Mouse (Mus musculus): Measurements from ENCODE around the gene Arl5b. TPM values are rescaled to one million over a fixed set of nuclear protein-coding genes. Genes with fewer than 3 reads are reported as not detected.

The Arl5b gene
- total RNA-seq, 1 experiment: 32.0 TPM

DNA sequence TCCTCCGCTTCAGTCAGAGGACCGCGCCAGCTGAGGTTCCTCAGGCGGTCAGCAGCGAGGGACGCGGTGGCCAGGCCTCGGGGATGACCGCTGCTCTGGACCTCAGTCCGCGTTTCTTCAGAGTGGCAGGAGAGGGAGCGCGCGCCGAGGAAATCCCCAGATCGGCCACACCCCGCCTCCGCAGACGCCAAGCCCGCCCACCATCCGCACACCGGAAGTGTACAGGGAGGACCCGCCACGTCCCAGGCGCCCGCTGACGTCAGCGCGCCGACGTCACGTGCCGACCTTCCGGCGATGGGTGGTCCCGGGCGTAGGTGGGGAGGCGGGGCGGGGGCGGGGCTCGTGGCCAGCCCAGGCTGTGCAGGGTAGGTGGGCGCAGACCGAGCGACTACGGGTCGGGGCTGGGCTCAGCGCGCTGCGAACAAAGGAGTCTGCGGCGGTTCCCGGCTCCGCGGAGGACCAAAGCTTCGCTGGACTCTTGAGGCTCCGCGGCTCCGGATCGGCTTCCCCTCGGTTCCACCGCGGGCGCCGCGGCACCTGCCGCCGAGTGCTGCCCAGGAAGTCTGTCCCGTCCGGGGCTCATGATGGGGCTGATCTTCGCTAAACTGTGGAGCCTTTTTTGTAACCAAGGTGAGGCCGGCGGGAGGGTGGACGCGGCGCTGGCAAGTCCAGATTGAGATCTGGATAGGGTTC is 5.9 kb downstream of the Arl5b start, which contains the start of gene Nsun6:
Gene Nsun6 (minus strand): TSS at position 125 of the 693 bp plus-strand sequence.
- in situ Hi-C loops (cut with MboI; ENCODE audit: low sequenced_read_pairs in 2 of 2, unreplicated experiment in 2 of 2): no loop called here
- DNase-seq (ENCODE audit: low read depth, low spot score): peak; percentile 86
- Histone ChIP-seq H3K9me3 (ENCODE audit: control insufficient read depth, insufficient read depth, low read depth, low read length) (no peaks in the 10 kb centered on the region), H3K4me3 (ENCODE audit: insufficient read depth in 1 of 2, low read depth in 1 of 2, low read length in 2 of 2, poor library complexity in 1 of 2, severe bottlenecking in 1 of 2) (peak within 1 kb of the TSS; percentile 97 to 98), H3K36me3 (ENCODE audit: control insufficient read depth, insufficient read depth, low read length, poor library complexity, severe bottlenecking) (no peaks in the 10 kb centered on the region), H3K27ac (ENCODE audit: insufficient read depth, low read depth, low read length, poor library complexity, severe bottlenecking) (peak within 1 kb of the TSS; percentile 85; the same call in 1 of the 2 replicates), H3K4me1 (ENCODE audit: control insufficient read depth in 2 of 2, insufficient read depth in 2 of 2, low read length in 2 of 2, poor library complexity in 1 of 2) (peaks cover 2 to 3% of the 10 kb centered on the region in 2 experiments; a peak in 2 of 4 replicates), H3K9ac (ENCODE audit: insufficient read depth, low read depth, low read length, poor library complexity, severe bottlenecking) (peak within 1 kb of the TSS; percentile 99)
- TF ChIP-seq MAFK (IDR thresholded peaks at IDR 0.05; ENCODE audit: insufficient read depth, low read depth, low read length) (no peak), ZC3H11A (IDR thresholded peaks at IDR 0.05; ENCODE audit: borderline replicate concordance, low read depth, low read length) (no peak), HCFC1 (IDR thresholded peaks at IDR 0.05; ENCODE audit: borderline replicate concordance, insufficient read depth, low read length) (peak; percentile 21; the same call in 1 of the 2 replicates)

DNA sequence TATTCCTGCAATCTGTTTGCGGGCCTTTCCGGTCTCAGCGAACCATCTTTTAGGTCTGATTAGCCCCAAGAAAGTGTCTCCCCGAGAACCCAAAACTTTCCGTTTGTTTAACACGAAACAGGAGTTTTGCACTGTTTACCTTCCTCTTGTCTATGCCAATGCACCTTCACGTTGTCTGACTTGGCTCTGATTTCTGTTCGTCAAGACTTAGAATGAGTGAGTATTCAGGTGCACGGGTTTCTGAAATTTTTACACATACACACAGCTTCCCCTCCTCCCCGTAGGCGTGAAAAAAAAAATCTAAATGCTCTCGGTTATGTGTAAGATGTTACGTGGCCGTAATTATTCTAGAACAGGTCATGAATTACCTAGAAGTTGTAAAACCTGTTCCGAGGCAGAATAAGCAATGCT is 6.6 kb downstream of the Arl5b start:
- TF ChIP-seq MAFK (IDR thresholded peaks at IDR 0.05; ENCODE audit: insufficient read depth, low read depth, low read length): no peak
- TF ChIP-seq ZNF384 (IDR thresholded peaks at IDR 0.05; ENCODE audit: low read depth, low read length): peak; percentile 55; the same call in 1 of the 2 replicates

DNA sequence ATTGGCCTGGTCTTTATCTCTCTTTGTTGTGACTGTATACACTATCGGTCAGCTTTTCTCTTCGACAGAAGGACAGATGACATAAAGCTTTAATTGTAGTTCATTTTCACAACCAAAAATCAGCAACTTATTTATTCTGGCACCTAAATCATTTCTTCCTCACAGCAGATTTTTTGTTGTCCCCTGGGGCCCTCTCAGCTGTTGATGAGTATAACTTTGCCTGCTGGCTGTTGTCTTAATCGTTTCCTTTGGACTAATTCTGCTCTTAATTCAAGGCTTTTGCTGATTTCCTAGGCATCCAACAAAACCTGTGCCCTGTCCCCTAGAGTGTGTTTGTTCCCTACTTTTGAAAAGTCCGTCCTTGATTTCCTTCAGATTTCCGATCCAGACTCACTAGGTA is 9.0 kb downstream of the Arl5b start:
- Histone ChIP-seq H3K4me3 (ENCODE audit: insufficient read depth in 1 of 2, low read depth in 1 of 2, low read length in 2 of 2, poor library complexity in 1 of 2, severe bottlenecking in 1 of 2) (no peak overlapping the region), H3K9me3 (ENCODE audit: control insufficient read depth, insufficient read depth, low read depth, low read length) (no peaks in the 10 kb centered on the region), H3K4me1 (ENCODE audit: control insufficient read depth in 2 of 2, insufficient read depth in 2 of 2, low read length in 2 of 2, poor library complexity in 1 of 2) (peaks cover 3% of the 10 kb centered on the region in 2 experiments; a peak in 2 of 4 replicates), H3K27ac (ENCODE audit: insufficient read depth, low read depth, low read length, poor library complexity, severe bottlenecking) (no peak overlapping the region), H3K36me3 (ENCODE audit: control insufficient read depth, insufficient read depth, low read length, poor library complexity, severe bottlenecking) (no peaks in the 10 kb centered on the region), H3K9ac (ENCODE audit: insufficient read depth, low read depth, low read length, poor library complexity, severe bottlenecking) (no peak overlapping the region)
- in situ Hi-C loops (cut with MboI; ENCODE audit: low sequenced_read_pairs in 2 of 2, unreplicated experiment in 2 of 2): no loop called here
- no peak for TF ChIP-seq CHD2 (IDR thresholded peaks at IDR 0.05; ENCODE audit: low read depth, low read length)
- no peak for TF ChIP-seq ZC3H11A (IDR thresholded peaks at IDR 0.05; ENCODE audit: borderline replicate concordance, low read depth, low read length)
- no peak for TF ChIP-seq ZNF384 (IDR thresholded peaks at IDR 0.05; ENCODE audit: low read depth, low read length)
- no peak for TF ChIP-seq MAFK (IDR thresholded peaks at IDR 0.05; ENCODE audit: insufficient read depth, low read depth, low read length)
- TF ChIP-seq HCFC1 (IDR thresholded peaks at IDR 0.05; ENCODE audit: borderline replicate concordance, insufficient read depth, low read length): no peak
- no peak for DNase-seq (ENCODE audit: low read depth, low spot score)

More for the DNA sequence above, 6.6 kb downstream of the Arl5b start:
- Histone ChIP-seq H3K4me1 (ENCODE audit: control insufficient read depth in 2 of 2, insufficient read depth in 2 of 2, low read length in 2 of 2, poor library complexity in 1 of 2) (peaks cover 2 to 3% of the 10 kb centered on the region in 2 experiments; a peak in 2 of 4 replicates), H3K36me3 (ENCODE audit: control insufficient read depth, insufficient read depth, low read length, poor library complexity, severe bottlenecking) (no peaks in the 10 kb centered on the region), H3K9me3 (ENCODE audit: control insufficient read depth, insufficient read depth, low read depth, low read length) (no peaks in the 10 kb centered on the region), H3K27ac (ENCODE audit: insufficient read depth, low read depth, low read length, poor library complexity, severe bottlenecking) (no peak overlapping the region), H3K4me3 (ENCODE audit: insufficient read depth in 1 of 2, low read depth in 1 of 2, low read length in 2 of 2, poor library complexity in 1 of 2, severe bottlenecking in 1 of 2) (peak overlapping the region; percentile 97 to 98), H3K9ac (ENCODE audit: insufficient read depth, low read depth, low read length, poor library complexity, severe bottlenecking) (peak overlapping the region; percentile 99)
- in situ Hi-C loops (cut with MboI; ENCODE audit: low sequenced_read_pairs in 2 of 2, unreplicated experiment in 2 of 2): no loop called here
- DNase-seq (ENCODE audit: low read depth, low spot score): no peak

DNA sequence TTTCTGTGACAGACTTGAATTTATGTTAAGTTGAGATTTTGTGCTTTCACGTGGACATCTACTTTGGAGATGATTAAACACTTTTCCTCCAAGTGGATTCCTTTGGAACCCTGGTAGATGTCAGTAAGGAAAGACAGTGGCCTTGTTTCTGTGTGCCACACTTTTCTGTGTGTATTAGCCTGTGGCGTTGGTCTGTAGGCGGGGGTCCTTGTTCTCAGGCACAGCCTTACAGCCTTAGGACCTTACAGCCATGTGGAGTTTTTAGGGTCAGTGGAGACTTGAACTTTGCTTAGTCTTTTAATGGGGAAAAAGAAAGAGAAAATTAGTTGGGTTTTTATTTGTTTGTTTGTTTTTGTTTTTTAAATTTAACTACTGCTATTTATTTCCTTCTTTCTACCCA is 11.7 kb downstream of the Arl5b start:
- TF ChIP-seq CHD2 (IDR thresholded peaks at IDR 0.05; ENCODE audit: low read depth, low read length): no peak
- no peak for TF ChIP-seq ZC3H11A (IDR thresholded peaks at IDR 0.05; ENCODE audit: borderline replicate concordance, low read depth, low read length)
- no peak for TF ChIP-seq HCFC1 (IDR thresholded peaks at IDR 0.05; ENCODE audit: borderline replicate concordance, insufficient read depth, low read length)
- TF ChIP-seq ZNF384 (IDR thresholded peaks at IDR 0.05; ENCODE audit: low read depth, low read length): no peak
- no peak for TF ChIP-seq MAFK (IDR thresholded peaks at IDR 0.05; ENCODE audit: insufficient read depth, low read depth, low read length)
- no peak overlapping the region for H3K27ac ChIP-seq (ENCODE audit: insufficient read depth, low read depth, low read length, poor library complexity, severe bottlenecking)
- H3K9ac ChIP-seq (ENCODE audit: insufficient read depth, low read depth, low read length, poor library complexity, severe bottlenecking): no peak overlapping the region
- peaks cover 3% of the 10 kb centered on the region in 2 experiments; a peak in 2 of 4 replicates for H3K4me1 ChIP-seq (ENCODE audit: control insufficient read depth in 2 of 2, insufficient read depth in 2 of 2, low read length in 2 of 2, poor library complexity in 1 of 2)
- DNase-seq (ENCODE audit: low read depth, low spot score): no peak
- no peaks in the 10 kb centered on the region for H3K36me3 ChIP-seq (ENCODE audit: control insufficient read depth, insufficient read depth, low read length, poor library complexity, severe bottlenecking)
- in situ Hi-C loops (cut with MboI; ENCODE audit: low sequenced_read_pairs in 2 of 2, unreplicated experiment in 2 of 2): no loop called here
- no peaks in the 10 kb centered on the region for H3K9me3 ChIP-seq (ENCODE audit: control insufficient read depth, insufficient read depth, low read depth, low read length)
- no peak overlapping the region for H3K4me3 ChIP-seq (ENCODE audit: insufficient read depth in 1 of 2, low read depth in 1 of 2, low read length in 2 of 2, poor library complexity in 1 of 2, severe bottlenecking in 1 of 2)

All from ES-E14 (cell line).